21 mouse cellular contexts compared by ENCODE assay signal in the genomic region with DNA sequence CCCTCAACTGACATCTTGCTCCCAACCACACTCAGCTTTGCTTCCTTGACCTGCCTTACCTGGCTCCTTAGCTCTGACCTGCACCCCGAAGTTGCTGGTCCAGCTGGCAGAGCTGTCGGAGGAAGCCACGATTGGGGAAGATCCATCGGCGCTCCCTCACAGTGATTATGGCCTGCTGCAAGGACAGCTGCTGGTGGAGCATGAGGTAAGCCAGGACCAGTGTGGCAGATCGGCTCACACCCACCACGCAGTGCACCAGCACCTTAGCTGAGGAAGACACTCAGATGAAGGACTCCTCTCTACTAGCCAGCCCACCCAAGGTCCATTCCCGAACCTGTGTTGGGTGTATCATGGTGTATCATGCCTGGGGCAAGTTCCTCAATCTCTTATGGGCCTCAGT. TPM values are rescaled to one million over a fixed set of nuclear protein-coding genes. Genes with fewer than 3 reads are reported as not detected.
"Had no signal": no experiment of that assay in that cellular context is flagged by ENCODE, and none has a peak within 500 bp of the region (broad histone marks: within the 10 kb centered on the region; RNA-seq: fewer than 3 reads in every experiment).

No protein-coding gene starts in this region.

- H3K4me1 ChIP-seq: neural tube, embryonic 12.5 days; stomach, embryonic 15.5 days had no signal

- DNase-seq: liver, postnatal 0 days; lung, adult 2 months; lung, postnatal 14 days; midbrain, embryonic 14.5 days; right cerebral cortex, postnatal 14 days; thymus, adult 2 months; thymus, postnatal 25 days; thymus, postnatal 4 days had no signal

- H3K36me3 ChIP-seq: lung, embryonic 15.5 days; midbrain, embryonic 10.5 days; midbrain, embryonic 12.5 days; neural tube, embryonic 12.5 days; stomach, embryonic 15.5 days had no signal

- H3K27ac ChIP-seq: lung, embryonic 15.5 days; midbrain, embryonic 10.5 days; midbrain, embryonic 12.5 days; neural tube, embryonic 12.5 days; stomach, embryonic 15.5 days; stomach, postnatal 0 days had no signal

- H3K9me3 ChIP-seq: lung, embryonic 15.5 days; midbrain, embryonic 10.5 days; midbrain, embryonic 12.5 days; neural tube, embryonic 12.5 days; stomach, embryonic 15.5 days had no signal

- H3K27me3 ChIP-seq: lung, embryonic 15.5 days; neural tube, embryonic 12.5 days; stomach, embryonic 15.5 days had no signal

- H3K4me3 ChIP-seq: lung, embryonic 15.5 days; midbrain, embryonic 10.5 days; midbrain, embryonic 12.5 days; neural tube, embryonic 12.5 days; stomach, embryonic 15.5 days had no signal

RNA-seq across cellular contexts. Expression of a gene that starts 4.7 kb away (rescaled TPM):
- total RNA-seq: megakaryocyte, adult 5-6 weeks; megakaryocyte-erythroid progenitor cell, adult 5-6 weeks; neutrophil, adult 5-6 weeks had no signal
- polyA plus RNA-seq: liver, postnatal 0 days; lung, embryonic 15.5 days; midbrain, embryonic 10.5 days; midbrain, embryonic 12.5 days; midbrain, embryonic 14.5 days; midbrain, embryonic 16.5 days; neural tube, embryonic 14.5 days; stomach, embryonic 15.5 days had no signal

RNA-seq across cellular contexts. Expression of a gene that starts 31.9 kb away (rescaled TPM):
- total RNA-seq: megakaryocyte, adult 5-6 weeks; megakaryocyte-erythroid progenitor cell, adult 5-6 weeks; neutrophil, adult 5-6 weeks had no signal
- polyA plus RNA-seq: liver, postnatal 0 days; lung, embryonic 15.5 days; midbrain, embryonic 10.5 days; midbrain, embryonic 12.5 days; midbrain, embryonic 14.5 days; neural tube, embryonic 12.5 days; spleen, adult 2 months; stomach, embryonic 15.5 days; stomach, postnatal 0 days; urinary bladder, adult 2 months had no signal
